Mouse (Mus musculus): Measurements from ENCODE around the gene Slc16a1. TPM values are rescaled to one million over a fixed set of nuclear protein-coding genes. Genes with fewer than 3 reads are reported as not detected.
"Not testable (repeated sequence)": the region's sequence is repeated elsewhere in the genome, so short reads cannot be mapped to it uniquely, and the experiment has no call there.

Gene Slc16a1
- polyA plus RNA-seq, 1 experiment from 2014 or later = 31.0 TPM

DNA sequence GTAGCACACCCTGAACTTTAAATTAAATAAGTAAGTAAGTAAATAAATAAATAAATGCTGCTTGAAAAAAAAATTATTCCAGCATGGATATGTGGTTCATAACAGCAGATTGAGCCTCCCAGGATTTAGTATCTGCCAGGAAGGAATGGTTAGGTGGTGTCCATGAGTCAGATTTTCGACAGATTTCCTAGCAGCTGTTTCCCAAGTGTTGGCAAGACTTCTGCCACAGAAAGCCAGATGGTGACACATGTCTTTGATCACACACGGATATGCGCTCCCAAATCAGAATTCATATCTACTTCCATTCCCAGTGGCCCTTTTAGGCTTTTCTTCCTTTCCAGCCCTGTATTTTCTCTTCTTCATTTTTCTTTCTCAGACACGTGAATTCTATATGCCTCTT lies 28.5 kb downstream of the Slc16a1 start:
- no peaks in the 10 kb centered on the region for H3K9me3 ChIP-seq (ENCODE audit: low read depth, low read length)
- no peak overlapping the region for H3K4me3 ChIP-seq (ENCODE audit: low read depth, low read length)
- H3K36me3 ChIP-seq (ENCODE audit: insufficient read depth) = no peaks in the 10 kb centered on the region
- H3K9ac ChIP-seq = no peak overlapping the region
- H3K27me3 ChIP-seq (ENCODE audit: insufficient read depth, low read length) = no peaks in the 10 kb centered on the region
- DNase-seq (peak; percentile 36), ATAC-seq (ENCODE audit: insufficient read depth) (no peak)
- no peak overlapping the region for H3K27ac ChIP-seq (ENCODE audit: low read depth)
- no peak overlapping the region for H3K4me2 ChIP-seq
- TF ChIP-seq CTCF (IDR thresholded peaks at IDR 0.05; ENCODE audit: low read depth) = no peak
- H3K4me1 ChIP-seq (ENCODE audit: insufficient read depth) = no peaks in the 10 kb centered on the region; the same call in 1 of the 2 replicates
- WGBS = 30% methylated on average over 4 of the region's 4 CpGs

DNA sequence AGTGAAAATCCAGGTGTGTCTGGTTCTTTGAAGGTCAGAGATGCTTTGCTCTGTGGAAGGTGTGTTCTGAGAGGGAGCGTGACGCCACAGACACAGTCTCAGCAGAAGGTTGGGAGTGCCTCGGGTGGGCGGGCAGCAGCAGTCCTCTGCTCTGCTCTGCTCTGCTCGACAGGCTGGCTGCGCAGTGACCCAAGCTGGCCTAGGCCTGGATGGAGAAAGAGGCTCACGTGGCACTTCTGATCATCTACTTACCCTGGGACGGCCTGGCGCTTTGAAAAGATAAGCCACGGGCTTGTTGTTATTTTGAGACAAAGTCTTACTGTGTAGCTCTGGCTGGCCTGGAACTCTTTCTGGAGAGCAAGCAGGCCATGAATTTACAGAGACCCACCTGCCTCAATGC lies 29.0 kb downstream of the Slc16a1 start:
- H3K9ac ChIP-seq = no peak overlapping the region

GRCm38 (mm10) chr3:104668989-104669388 lies 30.5 kb downstream of the Slc16a1 start:
- Histone ChIP-seq H3K4me3 (ENCODE audit: low read depth, low read length) (no peak overlapping the region), H3K9me3 (ENCODE audit: low read depth, low read length) (no peaks in the 10 kb centered on the region), H3K27ac (ENCODE audit: low read depth) (no peak overlapping the region), H3K27me3 (ENCODE audit: insufficient read depth, low read length) (no peaks in the 10 kb centered on the region), H3K9ac (no peak overlapping the region), H3K36me3 (ENCODE audit: insufficient read depth) (no peaks in the 10 kb centered on the region), H3K4me1 (ENCODE audit: insufficient read depth) (no peaks in the 10 kb centered on the region), H3K4me2 (no peak overlapping the region)
- no peak for TF ChIP-seq CTCF (IDR thresholded peaks at IDR 0.05; ENCODE audit: low read depth)
- ATAC-seq (ENCODE audit: insufficient read depth) (no peak), DNase-seq (no peak)
- WGBS = 90% methylated on average over 5 of the region's 5 CpGs

More for the DNA sequence above, 29.0 kb downstream of the Slc16a1 start:
- H3K4me1 ChIP-seq (ENCODE audit: insufficient read depth) = no peaks in the 10 kb centered on the region
- no peak overlapping the region for H3K4me2 ChIP-seq
- no peak overlapping the region for H3K27ac ChIP-seq (ENCODE audit: low read depth)
- H3K27me3 ChIP-seq (ENCODE audit: insufficient read depth, low read length) = no peaks in the 10 kb centered on the region
- ATAC-seq (ENCODE audit: insufficient read depth) (no peak), DNase-seq (no peak)
- H3K36me3 ChIP-seq (ENCODE audit: insufficient read depth) = no peaks in the 10 kb centered on the region
- H3K4me3 ChIP-seq (ENCODE audit: low read depth, low read length) = no peak overlapping the region
- WGBS = 43% methylated on average over 10 of the region's 10 CpGs
- no peak for TF ChIP-seq CTCF (IDR thresholded peaks at IDR 0.05; ENCODE audit: low read depth)
- H3K9me3 ChIP-seq (ENCODE audit: low read depth, low read length) = no peaks in the 10 kb centered on the region

DNA sequence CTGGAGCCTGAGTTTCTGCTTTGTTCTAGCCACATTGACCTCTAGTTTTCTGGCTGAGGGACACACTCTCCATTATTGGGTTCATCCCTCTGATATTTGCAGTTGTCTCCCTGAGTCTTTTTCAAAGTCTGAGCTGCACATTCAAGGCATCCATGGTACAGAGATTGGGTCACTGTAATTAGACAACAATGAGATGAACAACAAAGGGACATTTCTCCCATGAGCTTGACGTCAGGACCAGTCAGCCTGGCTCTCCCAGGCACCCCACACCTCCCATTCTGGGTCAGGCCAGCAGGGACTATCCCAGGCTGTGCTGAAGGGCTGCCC lies 31.4 kb downstream of the Slc16a1 start:
- ATAC-seq (ENCODE audit: insufficient read depth) = no peak
- no peak overlapping the region for H3K9ac ChIP-seq

DNA sequence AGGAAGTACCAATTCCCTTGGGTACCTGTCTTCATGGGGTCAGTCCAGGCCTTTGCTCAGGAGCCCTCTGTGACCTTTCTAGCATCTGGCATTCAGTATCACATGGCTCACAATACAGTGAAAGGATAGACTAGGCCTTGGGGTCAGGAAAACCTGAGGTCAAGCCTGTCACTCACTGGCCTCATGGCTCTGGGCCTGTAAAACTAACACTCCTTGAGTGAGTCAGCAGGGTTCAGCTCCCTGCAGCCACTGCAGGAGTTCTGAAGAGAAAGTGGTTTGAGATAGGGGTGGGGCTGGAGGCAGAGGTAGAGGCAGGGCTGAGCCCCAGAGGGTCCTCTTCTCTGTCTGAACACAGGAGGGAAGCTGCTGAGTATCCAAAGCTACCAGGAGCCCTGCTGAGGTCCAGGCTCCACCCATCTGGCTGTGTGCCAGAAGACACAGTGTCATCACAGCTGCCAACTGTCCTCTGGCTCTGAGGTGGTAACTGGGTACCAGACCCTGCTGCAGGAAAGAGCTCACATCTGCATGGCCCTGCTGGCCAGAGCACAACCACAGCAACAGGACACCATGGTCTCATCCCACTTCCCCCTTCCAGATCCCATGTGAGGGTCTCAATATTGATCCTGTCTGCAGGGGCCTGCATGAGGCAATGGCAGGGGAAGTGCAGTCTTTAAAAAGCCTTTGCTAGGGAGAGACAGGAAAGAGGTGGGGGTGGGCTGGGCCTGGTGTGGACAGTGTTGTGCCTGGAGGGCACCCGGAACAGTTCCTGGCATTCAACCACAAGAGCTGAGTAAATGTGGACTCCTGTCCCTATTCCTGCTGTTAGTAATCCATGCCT lies 31.9 kb downstream of the Slc16a1 start:
- 55% methylated on average over 1 of the region's 1 CpGs for WGBS
- not testable (repeated sequence) for H3K4me3 ChIP-seq (ENCODE audit: low read depth, low read length)

More for the DNA sequence above, 31.4 kb downstream of the Slc16a1 start:
- H3K4me2 ChIP-seq = no peak overlapping the region
- peaks cover 5% of the 10 kb centered on the region; the same call in 1 of the 2 replicates for H3K4me1 ChIP-seq (ENCODE audit: insufficient read depth)
- no peak overlapping the region for H3K27ac ChIP-seq (ENCODE audit: low read depth)
- no peaks in the 10 kb centered on the region for H3K27me3 ChIP-seq (ENCODE audit: insufficient read depth, low read length)
- WGBS = 54% methylated on average over 1 of the region's 1 CpGs
- H3K9me3 ChIP-seq (ENCODE audit: low read depth, low read length) = no peaks in the 10 kb centered on the region
- no peak overlapping the region for H3K4me3 ChIP-seq (ENCODE audit: low read depth, low read length)
- no peaks in the 10 kb centered on the region for H3K36me3 ChIP-seq (ENCODE audit: insufficient read depth)
- no peak for DNase-seq
- no peak for TF ChIP-seq CTCF (IDR thresholded peaks at IDR 0.05; ENCODE audit: low read depth)

GRCm38 (mm10) chr3:104671543-104671942 lies 33.1 kb downstream of the Slc16a1 start:
- peaks cover 5% of the 10 kb centered on the region; the same call in 1 of the 2 replicates for H3K4me1 ChIP-seq (ENCODE audit: insufficient read depth)
- ATAC-seq (ENCODE audit: insufficient read depth) = no peak
- 57% methylated on average over 6 of the region's 6 CpGs for WGBS
- no peak overlapping the region for H3K4me2 ChIP-seq
- no peak overlapping the region for H3K27ac ChIP-seq (ENCODE audit: low read depth)
- TF ChIP-seq CTCF (IDR thresholded peaks at IDR 0.05; ENCODE audit: low read depth) = no peak
- no peaks in the 10 kb centered on the region for H3K36me3 ChIP-seq (ENCODE audit: insufficient read depth)
- no peak overlapping the region for H3K4me3 ChIP-seq (ENCODE audit: low read depth, low read length)
- H3K27me3 ChIP-seq (ENCODE audit: insufficient read depth, low read length) = no peaks in the 10 kb centered on the region
- H3K9ac ChIP-seq = no peak overlapping the region
- no peaks in the 10 kb centered on the region for H3K9me3 ChIP-seq (ENCODE audit: low read depth, low read length)
- no peak for DNase-seq

More for the DNA sequence above, 31.9 kb downstream of the Slc16a1 start:
- not testable (repeated sequence) for H3K4me1 ChIP-seq (ENCODE audit: insufficient read depth); H3K9me3 ChIP-seq (ENCODE audit: low read depth, low read length); DNase-seq; H3K4me2 ChIP-seq; H3K36me3 ChIP-seq (ENCODE audit: insufficient read depth); H3K27ac ChIP-seq (ENCODE audit: low read depth); H3K27me3 ChIP-seq (ENCODE audit: insufficient read depth, low read length); H3K9ac ChIP-seq
- ATAC-seq (ENCODE audit: insufficient read depth) = peak; percentile 48

- ATAC-seq (ENCODE audit: insufficient read depth) = no peak
- H3K27ac ChIP-seq (ENCODE audit: low read depth) = no peak overlapping the region
- DNase-seq = no peak
- no peak for TF ChIP-seq CTCF (IDR thresholded peaks at IDR 0.05; ENCODE audit: low read depth)
- H3K9me3 ChIP-seq (ENCODE audit: low read depth, low read length) = no peaks in the 10 kb centered on the region
- H3K27me3 ChIP-seq (ENCODE audit: insufficient read depth, low read length) = no peaks in the 10 kb centered on the region
- no peak overlapping the region for H3K9ac ChIP-seq
- no peak overlapping the region for H3K4me2 ChIP-seq
- H3K4me1 ChIP-seq (ENCODE audit: insufficient read depth) = peaks cover 5% of the 10 kb centered on the region; the same call in 1 of the 2 replicates
- no peak overlapping the region for H3K4me3 ChIP-seq (ENCODE audit: low read depth, low read length)
- no peaks in the 10 kb centered on the region for H3K36me3 ChIP-seq (ENCODE audit: insufficient read depth)
- 38% methylated on average over 4 of the region's 4 CpGs for WGBS
These were observed 33.6 kb downstream of the Slc16a1 start for GRCm38 (mm10) chr3:104672041-104672440.
